Mouse (Mus musculus): ENCODE results near the gene 4930556J24Rik. TPM values are rescaled to one million over a fixed set of nuclear protein-coding genes. Genes with fewer than 3 reads are reported as not detected.
A peak's percentile ranks its signal among the peaks of the same experiment; 100 is the strongest.
"Not testable (repeated sequence)": the region's sequence is repeated elsewhere in the genome, so short reads cannot be mapped to it uniquely, and the experiment has no call there.

4930556J24Rik gene
- polyA plus RNA-seq, 1 experiment from 2014 or later, result not detected

- Histone ChIP-seq H3K9ac (replicated peaks; ENCODE audit: low read length) (peak overlapping the region; percentile 60), H3K27ac (replicated peaks; ENCODE audit: low read depth, low read length) (peak overlapping the region; percentile 3; the same call in 1 of the 2 replicates), H3K4me1 (ENCODE audit: control insufficient read depth, insufficient read depth, low read length) (peaks cover 3% of the 10 kb centered on the region; the same call in 1 of the 2 replicates), H3K4me3 (ENCODE audit: low read depth, low read length) (peak overlapping the region; percentile 53), H3K9me3 (replicated peaks; ENCODE audit: control insufficient read depth, low read length) (no peaks in the 10 kb centered on the region), H3K27me3 (ENCODE audit: control insufficient read depth, insufficient read depth, low read length) (peaks cover 3% of the 10 kb centered on the region), H3K4me2 (ENCODE audit: low read depth, low read length) (peak overlapping the region; percentile 92), H3K36me3 (replicated peaks; ENCODE audit: control insufficient read depth, insufficient read depth, low read depth, low read length) (no peaks in the 10 kb centered on the region)
- under 1% methylated on average over 59 of the region's 65 CpGs for WGBS
- ATAC-seq (replicated peaks; ENCODE audit: insufficient number of reproducible peaks, low FRiP score, low TSS enrichment, low read depth) (peak; percentile 61), DNase-seq (ENCODE audit: low spot score) (peak; percentile 86)
These were observed 63.1 kb downstream of the 4930556J24Rik start for GRCm38 (mm10) chr11:3913316-3914108.

- WGBS, result 1% methylated on average over 15 of the region's 16 CpGs
- ATAC-seq (replicated peaks; ENCODE audit: insufficient number of reproducible peaks, low FRiP score, low TSS enrichment, low read depth) (peak; percentile 19; the same call in 1 of the 2 replicates), DNase-seq (ENCODE audit: low spot score) (peak; percentile 15)
- Histone ChIP-seq H3K27ac (replicated peaks; ENCODE audit: low read depth, low read length) (no peak overlapping the region), H3K4me3 (ENCODE audit: low read depth, low read length) (peak overlapping the region; percentile 53), H3K4me1 (ENCODE audit: control insufficient read depth, insufficient read depth, low read length) (peaks cover 3% of the 10 kb centered on the region; the same call in 1 of the 2 replicates), H3K27me3 (ENCODE audit: control insufficient read depth, insufficient read depth, low read length) (peaks cover 3% of the 10 kb centered on the region), H3K9ac (replicated peaks; ENCODE audit: low read length) (peak overlapping the region; percentile 60), H3K9me3 (replicated peaks; ENCODE audit: control insufficient read depth, low read length) (no peaks in the 10 kb centered on the region), H3K4me2 (ENCODE audit: low read depth, low read length) (peak overlapping the region; percentile 92), H3K36me3 (replicated peaks; ENCODE audit: control insufficient read depth, insufficient read depth, low read depth, low read length) (no peaks in the 10 kb centered on the region)
These were observed 63.7 kb downstream of the 4930556J24Rik start for GRCm38 (mm10) chr11:3912875-3913271.

GRCm38 (mm10) chr11:3912100-3912874 lies 64.3 kb downstream of the 4930556J24Rik start:
- 30% methylated on average over 19 of the region's 19 CpGs for WGBS
- ATAC-seq (replicated peaks; ENCODE audit: insufficient number of reproducible peaks, low FRiP score, low TSS enrichment, low read depth) (0 out of 2 replicates have a peak, but pooled peaks have one; percentile 0), DNase-seq (ENCODE audit: low spot score) (no peak)
- Histone ChIP-seq H3K4me1 (ENCODE audit: control insufficient read depth, insufficient read depth, low read length) (peaks cover 3% of the 10 kb centered on the region; the same call in 1 of the 2 replicates), H3K9ac (replicated peaks; ENCODE audit: low read length) (no peak overlapping the region; the same call in 1 of the 2 replicates), H3K27me3 (ENCODE audit: control insufficient read depth, insufficient read depth, low read length) (peaks cover 3% of the 10 kb centered on the region), H3K36me3 (replicated peaks; ENCODE audit: control insufficient read depth, insufficient read depth, low read depth, low read length) (no peaks in the 10 kb centered on the region), H3K4me2 (ENCODE audit: low read depth, low read length) (peak overlapping the region; percentile 92), H3K9me3 (replicated peaks; ENCODE audit: control insufficient read depth, low read length) (no peaks in the 10 kb centered on the region), H3K27ac (replicated peaks; ENCODE audit: low read depth, low read length) (no peak overlapping the region), H3K4me3 (ENCODE audit: low read depth, low read length) (peak overlapping the region; percentile 53)

GRCm38 (mm10) chr11:3911440-3911839 lies 65.1 kb downstream of the 4930556J24Rik start:
- not testable (repeated sequence) for H3K36me3 ChIP-seq (replicated peaks; ENCODE audit: control insufficient read depth, insufficient read depth, low read depth, low read length); H3K27ac ChIP-seq (replicated peaks; ENCODE audit: low read depth, low read length); H3K4me2 ChIP-seq (ENCODE audit: low read depth, low read length); DNase-seq (ENCODE audit: low spot score); H3K9me3 ChIP-seq (replicated peaks; ENCODE audit: control insufficient read depth, low read length); H3K9ac ChIP-seq (replicated peaks; ENCODE audit: low read length); H3K4me1 ChIP-seq (ENCODE audit: control insufficient read depth, insufficient read depth, low read length); H3K4me3 ChIP-seq (ENCODE audit: low read depth, low read length); ATAC-seq (replicated peaks; ENCODE audit: insufficient number of reproducible peaks, low FRiP score, low TSS enrichment, low read depth); H3K27me3 ChIP-seq (ENCODE audit: control insufficient read depth, insufficient read depth, low read length)
- WGBS, result 83% methylated on average over 5 of the region's 6 CpGs

GRCm38 (mm10) chr11:3910513-3911310 lies 65.9 kb downstream of the 4930556J24Rik start:
- no peak overlapping the region for H3K4me2 ChIP-seq (ENCODE audit: low read depth, low read length)
- 53% methylated on average over 5 of the region's 5 CpGs for WGBS
- DNase-seq (ENCODE audit: low spot score), result no peak

GRCm38 (mm10) chr11:3909236-3909635 lies 67.3 kb downstream of the 4930556J24Rik start:
- Histone ChIP-seq H3K4me3 (ENCODE audit: low read depth, low read length) (no peak overlapping the region), H3K4me2 (ENCODE audit: low read depth, low read length) (no peak overlapping the region), H3K9me3 (replicated peaks; ENCODE audit: control insufficient read depth, low read length) (no peaks in the 10 kb centered on the region), H3K27ac (replicated peaks; ENCODE audit: low read depth, low read length) (no peak overlapping the region), H3K27me3 (ENCODE audit: control insufficient read depth, insufficient read depth, low read length) (peaks cover 3% of the 10 kb centered on the region), H3K9ac (replicated peaks; ENCODE audit: low read length) (no peak overlapping the region), H3K36me3 (replicated peaks; ENCODE audit: control insufficient read depth, insufficient read depth, low read depth, low read length) (no peaks in the 10 kb centered on the region), H3K4me1 (ENCODE audit: control insufficient read depth, insufficient read depth, low read length) (peaks cover 3% of the 10 kb centered on the region; the same call in 1 of the 2 replicates)
- WGBS, result 88% methylated on average over 4 of the region's 4 CpGs
- DNase-seq (ENCODE audit: low spot score) (no peak), ATAC-seq (replicated peaks; ENCODE audit: insufficient number of reproducible peaks, low FRiP score, low TSS enrichment, low read depth) (no peak)

More at GRCm38 (mm10) chr11:3910513-3911310, 65.9 kb downstream of the 4930556J24Rik start:
- Histone ChIP-seq H3K27ac (replicated peaks; ENCODE audit: low read depth, low read length) (no peak overlapping the region), H3K9ac (replicated peaks; ENCODE audit: low read length) (no peak overlapping the region), H3K27me3 (ENCODE audit: control insufficient read depth, insufficient read depth, low read length) (peaks cover 3% of the 10 kb centered on the region), H3K9me3 (replicated peaks; ENCODE audit: control insufficient read depth, low read length) (no peaks in the 10 kb centered on the region), H3K4me1 (ENCODE audit: control insufficient read depth, insufficient read depth, low read length) (peaks cover 3% of the 10 kb centered on the region; the same call in 1 of the 2 replicates), H3K4me3 (ENCODE audit: low read depth, low read length) (no peak overlapping the region), H3K36me3 (replicated peaks; ENCODE audit: control insufficient read depth, insufficient read depth, low read depth, low read length) (no peaks in the 10 kb centered on the region)
- no peak for ATAC-seq (replicated peaks; ENCODE audit: insufficient number of reproducible peaks, low FRiP score, low TSS enrichment, low read depth)

GRCm38 (mm10) chr11:3905446-3905845 lies 71.1 kb downstream of the 4930556J24Rik start:
- Histone ChIP-seq H3K27ac (replicated peaks; ENCODE audit: low read depth, low read length) (no peak overlapping the region), H3K4me3 (ENCODE audit: low read depth, low read length) (no peak overlapping the region), H3K4me1 (ENCODE audit: control insufficient read depth, insufficient read depth, low read length) (no peaks in the 10 kb centered on the region), H3K27me3 (ENCODE audit: control insufficient read depth, insufficient read depth, low read length) (no peaks in the 10 kb centered on the region; the same call in 1 of the 2 replicates), H3K36me3 (replicated peaks; ENCODE audit: control insufficient read depth, insufficient read depth, low read depth, low read length) (no peaks in the 10 kb centered on the region), H3K9me3 (replicated peaks; ENCODE audit: control insufficient read depth, low read length) (no peaks in the 10 kb centered on the region), H3K4me2 (ENCODE audit: low read depth, low read length) (no peak overlapping the region), H3K9ac (replicated peaks; ENCODE audit: low read length) (no peak overlapping the region)
- whole genome bisulfite sequencing, result 88% methylated on average over 1 of the region's 1 CpGs
- ATAC-seq (replicated peaks; ENCODE audit: insufficient number of reproducible peaks, low FRiP score, low TSS enrichment, low read depth) (no peak), DNase-seq (ENCODE audit: low spot score) (no peak)
